Mouse (Mus musculus): Measurements from ENCODE around the gene Pknox2.

The Pknox2 gene

DNA sequence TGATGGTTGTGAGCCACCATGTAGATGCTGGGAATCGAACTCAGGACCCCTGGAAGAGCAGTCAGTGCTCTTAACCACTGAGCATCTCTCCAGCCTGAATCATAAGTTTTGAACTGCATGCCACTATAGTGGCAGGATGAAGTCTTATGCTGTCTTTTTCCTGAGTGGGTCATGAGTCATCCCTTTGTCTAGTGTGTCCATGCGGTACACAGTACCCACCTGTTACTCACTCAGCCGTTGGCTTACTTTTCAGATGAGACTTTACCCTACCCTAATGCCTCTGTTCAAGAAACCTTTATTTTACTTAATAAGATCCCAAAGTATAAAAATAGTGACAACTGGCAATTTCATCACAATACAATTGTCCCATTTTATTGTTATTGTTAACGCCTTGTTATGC lies 95.5 kb downstream of the Pknox2 start:
- no peak for DNase-seq (ENCODE audit: low read depth, low spot score)

DNA sequence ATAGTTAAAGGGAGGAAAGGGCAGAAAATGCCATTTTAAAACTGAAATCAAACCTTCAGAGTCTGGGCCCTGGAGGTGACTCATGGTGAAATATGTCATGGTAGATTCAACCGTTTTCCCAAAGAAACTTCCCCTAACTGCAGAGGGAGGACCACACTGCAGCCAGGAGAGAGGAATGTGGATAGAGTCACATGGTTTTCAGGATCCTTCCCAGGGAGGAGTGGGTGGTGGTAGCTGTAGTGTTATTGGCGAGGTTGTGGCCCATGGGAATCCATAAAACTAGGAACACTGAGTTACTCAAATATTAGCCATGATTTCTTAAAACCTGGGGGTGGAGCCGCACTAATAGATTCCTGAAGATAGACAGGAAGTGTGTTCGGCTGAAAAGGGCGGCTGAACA lies 99.7 kb downstream of the Pknox2 start:
- DNase-seq (ENCODE audit: low read depth, low spot score): no peak

DNA sequence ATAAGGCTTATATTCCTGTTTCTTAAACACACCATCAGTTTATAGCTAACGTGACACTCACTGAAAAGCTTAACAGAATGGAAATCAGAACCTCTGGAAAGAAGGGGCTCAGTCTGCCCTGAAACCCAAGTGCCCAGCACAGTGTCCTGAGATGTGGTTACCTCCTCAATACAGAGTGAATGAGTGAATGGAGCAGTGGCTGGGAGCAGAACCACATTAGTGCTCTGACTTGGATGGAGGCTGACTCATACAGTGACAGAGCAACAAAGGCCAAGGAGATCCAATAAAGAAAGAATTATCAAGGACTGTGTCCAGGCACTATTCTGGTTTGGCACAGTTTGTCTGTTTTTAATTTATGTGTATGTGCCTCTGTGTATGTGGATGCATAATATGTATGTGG lies 101.3 kb downstream of the Pknox2 start:
- DNase-seq (ENCODE audit: low read depth, low spot score): no peak

DNA sequence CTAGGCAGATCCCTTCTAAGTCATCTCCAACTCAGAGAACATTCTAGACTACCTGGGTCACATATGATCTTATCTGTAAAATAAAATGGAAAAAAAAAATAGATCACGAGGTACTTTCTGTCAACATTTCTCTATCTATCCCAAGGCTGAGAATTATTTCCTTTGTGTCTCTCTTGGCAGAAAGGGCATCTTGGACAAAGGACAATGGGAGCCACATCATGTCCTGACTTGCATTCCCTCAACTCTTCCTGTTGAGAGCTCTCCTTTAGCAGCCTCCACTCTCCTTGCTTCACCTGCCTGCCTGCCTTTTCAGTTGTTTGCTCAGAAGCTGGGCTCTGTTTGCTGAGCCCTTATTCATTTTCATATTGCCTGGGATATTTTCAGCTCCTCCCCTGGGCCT lies 103.0 kb downstream of the Pknox2 start:
- DNase-seq (ENCODE audit: low read depth, low spot score): no peak

DNA sequence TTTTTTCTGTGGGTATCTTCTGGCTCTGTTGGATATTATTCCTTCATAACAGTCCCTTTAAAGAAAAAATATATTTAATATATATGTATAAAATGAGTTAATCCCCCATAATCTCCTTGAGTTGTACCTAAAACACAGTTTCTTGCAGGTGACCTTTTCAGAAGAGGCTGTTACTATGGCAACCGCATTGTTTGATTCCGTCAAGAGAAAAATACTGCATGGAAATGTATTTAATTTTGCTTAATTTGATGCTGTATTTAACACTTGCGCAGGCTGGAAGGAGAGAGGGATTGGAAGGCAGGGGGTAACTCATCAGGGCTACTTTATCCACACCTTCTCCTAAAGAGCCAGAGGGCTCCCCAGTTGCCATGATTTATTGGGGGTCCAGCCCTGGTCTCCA lies 108.3 kb downstream of the Pknox2 start:
- no peak for DNase-seq (ENCODE audit: low read depth, low spot score)

DNA sequence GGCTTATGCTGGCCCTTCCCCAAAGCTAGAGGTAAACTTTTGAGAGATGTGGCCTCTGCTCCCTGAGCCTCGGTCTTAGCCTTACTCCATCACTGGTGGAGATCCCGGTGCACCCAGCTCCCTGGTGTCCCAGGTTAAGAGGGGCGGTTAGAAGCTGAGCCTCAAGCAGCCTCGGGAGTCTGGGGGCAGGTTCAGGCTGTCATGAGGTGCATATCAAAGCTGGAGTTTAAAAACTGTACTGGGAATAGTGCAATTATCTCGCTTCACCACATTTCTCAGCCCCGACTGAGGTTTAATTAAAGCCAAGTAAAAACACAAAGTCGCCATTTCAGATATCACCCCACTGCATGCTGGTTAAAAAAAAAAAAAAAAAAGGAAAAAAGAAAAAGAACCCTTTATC lies 108.8 kb downstream of the Pknox2 start:
- no peak for DNase-seq (ENCODE audit: low read depth, low spot score)

DNA sequence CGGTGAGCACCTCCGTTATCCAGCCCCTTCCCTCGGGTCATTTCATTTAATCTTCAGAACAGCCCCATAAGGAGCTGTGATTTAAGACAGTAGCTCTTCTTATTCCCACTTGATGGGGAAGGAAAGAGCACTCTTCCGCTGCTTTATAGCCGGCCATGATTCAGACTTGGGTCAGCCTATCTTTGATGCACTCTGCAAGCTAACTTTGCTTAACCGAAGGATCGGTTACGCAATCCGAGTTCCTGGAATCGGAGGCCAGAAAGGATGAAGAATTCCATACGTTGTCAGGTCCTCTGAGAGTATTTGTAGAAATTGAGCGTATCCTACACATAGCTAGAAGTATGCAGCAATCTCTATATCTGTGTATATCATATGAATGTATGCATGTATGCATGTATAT lies 109.8 kb downstream of the Pknox2 start:
- DNase-seq (ENCODE audit: low read depth, low spot score): no peak

DNA sequence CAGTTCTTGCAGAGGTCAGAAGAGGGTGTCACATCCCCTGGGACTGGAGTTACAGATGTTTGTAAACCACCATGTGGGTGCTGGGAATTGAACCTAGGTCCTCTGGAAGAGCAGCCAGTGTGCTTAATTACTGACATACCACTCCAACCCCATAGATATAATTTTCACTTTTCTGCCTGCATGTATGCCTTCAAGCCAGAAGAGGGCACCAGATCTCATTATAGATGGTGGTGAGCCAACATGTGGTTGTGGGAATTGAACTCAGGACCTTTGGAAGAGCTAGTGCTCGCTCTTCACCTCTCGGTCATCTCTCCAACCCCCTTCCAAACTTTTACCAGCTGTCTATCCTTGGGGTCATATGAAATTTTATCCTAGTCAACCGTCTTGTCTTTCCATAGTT lies 112.0 kb downstream of the Pknox2 start:
- DNase-seq (ENCODE audit: low read depth, low spot score): no peak

DNA sequence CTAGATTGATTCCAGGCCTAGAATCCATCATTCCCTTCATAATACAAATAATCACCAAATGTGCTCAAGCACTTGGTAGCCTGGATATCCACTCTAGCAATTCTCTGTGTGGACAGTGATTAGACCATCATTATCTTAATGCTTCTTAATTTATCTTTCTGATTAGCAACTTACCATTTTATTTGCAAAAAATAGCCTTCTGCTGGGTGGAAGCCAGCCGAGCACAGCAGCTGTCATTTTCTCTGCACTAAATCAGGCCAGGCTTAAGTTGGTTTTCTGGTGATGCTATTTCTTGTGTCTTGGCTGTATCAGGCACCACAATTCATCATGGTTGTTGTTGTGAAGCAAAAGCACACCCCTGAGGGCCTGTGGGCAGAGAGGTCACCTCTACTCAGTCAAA lies 112.9 kb downstream of the Pknox2 start:
- no peak for DNase-seq (ENCODE audit: low read depth, low spot score)

DNA sequence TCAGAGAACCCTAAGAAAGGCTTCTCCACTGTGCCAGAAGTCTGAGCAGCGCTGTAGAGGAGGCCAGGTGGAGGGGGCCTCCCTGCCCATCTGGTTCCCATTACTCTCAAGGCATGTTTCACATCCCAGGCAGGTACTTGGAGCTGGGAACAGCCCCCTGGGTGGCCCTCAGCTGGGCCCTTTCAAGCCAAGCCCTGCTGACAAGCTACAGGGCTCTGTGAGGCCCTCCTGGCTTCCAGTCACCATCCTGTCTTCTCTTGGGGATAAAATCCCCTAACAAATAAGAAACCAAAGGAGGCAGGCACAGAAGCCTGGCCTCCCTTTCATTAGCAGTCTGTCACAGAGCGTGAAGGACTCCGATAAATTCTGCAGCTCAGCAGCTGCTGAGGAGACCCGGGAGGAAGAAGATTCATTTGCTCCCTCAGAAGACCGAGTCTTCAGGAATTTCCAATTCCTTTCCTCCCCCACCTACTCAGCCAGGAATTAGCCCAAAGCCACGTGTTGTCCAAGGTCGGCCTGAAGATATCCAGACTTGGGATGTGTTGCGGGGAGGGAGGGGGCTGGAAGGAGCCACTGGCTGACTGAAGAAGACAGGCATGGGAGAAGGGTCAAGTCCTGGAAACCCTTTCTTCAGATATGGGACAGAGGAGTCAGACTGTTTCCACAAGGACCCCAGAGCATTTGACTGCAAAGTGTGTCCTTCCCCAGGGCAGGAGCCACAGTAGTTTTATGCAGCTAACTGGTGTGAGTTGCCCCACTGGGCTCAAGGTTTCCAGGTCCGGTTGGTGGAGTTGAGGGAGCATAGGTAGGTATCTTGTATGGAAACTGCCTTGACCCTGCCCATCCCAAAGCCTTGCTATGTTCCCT lies 116.6 kb downstream of the Pknox2 start:
- DNase-seq (ENCODE audit: low read depth, low spot score): peak; percentile 73

DNA sequence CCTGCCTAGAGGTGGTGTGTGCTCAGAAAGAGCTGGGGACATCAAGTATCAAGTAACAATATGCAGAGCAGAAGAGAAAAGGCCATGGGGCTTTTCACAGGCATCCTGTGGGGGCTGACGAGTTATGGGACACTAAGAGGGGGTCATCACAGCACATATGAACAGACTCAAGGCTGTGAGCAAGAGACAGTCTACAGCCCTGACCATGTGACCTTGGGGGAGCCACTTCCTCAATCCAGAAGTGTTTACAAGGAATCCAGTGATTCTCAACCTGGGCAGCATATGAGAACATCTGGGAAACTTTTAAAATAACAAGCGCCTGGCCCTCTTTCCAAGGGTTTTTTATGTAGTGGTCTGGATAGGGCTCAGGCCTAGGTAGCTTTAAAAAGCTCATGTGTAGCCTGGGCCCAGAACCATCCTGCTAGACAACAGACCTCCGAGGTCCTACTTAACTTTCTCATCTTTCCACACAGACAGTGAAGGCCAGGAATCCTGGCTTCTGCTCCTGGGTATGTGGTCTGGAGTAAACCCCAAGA lies 117.3 kb downstream of the Pknox2 start:
- no peak for DNase-seq (ENCODE audit: low read depth, low spot score)

DNA sequence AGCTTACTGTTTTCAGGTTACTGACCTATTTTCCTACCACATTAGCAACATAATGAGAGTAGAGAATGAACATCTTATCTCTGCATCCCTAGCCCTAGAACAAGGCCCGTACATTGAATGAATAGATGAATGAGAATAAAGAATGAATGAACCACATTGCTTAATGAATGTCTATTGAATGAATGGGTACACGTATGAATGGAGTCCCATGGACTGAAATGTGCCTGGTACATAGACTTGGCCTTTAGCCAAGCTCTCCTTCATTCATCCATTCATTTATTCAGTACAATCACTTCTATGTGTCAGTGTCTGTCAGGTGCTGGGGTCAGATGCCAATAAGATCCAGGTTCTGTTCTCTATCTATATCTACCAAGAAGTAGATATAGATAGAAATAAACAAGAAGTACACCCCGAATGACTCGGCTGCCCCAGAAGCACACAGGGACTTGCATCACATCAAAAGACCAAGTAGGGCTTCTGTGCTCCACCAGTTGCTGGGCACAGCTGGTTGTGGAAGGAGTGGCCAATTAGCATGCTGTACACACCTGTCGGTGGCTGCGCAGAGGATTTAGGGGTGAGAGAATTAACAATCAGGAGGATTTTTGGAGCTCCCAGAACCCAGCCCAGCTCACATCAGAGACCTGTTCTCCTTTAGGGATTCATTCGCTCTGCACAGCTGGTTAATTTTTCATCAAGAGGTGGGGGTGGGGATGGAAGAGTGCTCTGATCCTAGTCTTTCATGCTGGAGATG lies 119.2 kb downstream of the Pknox2 start:
- DNase-seq (ENCODE audit: low read depth, low spot score): no peak

DNA sequence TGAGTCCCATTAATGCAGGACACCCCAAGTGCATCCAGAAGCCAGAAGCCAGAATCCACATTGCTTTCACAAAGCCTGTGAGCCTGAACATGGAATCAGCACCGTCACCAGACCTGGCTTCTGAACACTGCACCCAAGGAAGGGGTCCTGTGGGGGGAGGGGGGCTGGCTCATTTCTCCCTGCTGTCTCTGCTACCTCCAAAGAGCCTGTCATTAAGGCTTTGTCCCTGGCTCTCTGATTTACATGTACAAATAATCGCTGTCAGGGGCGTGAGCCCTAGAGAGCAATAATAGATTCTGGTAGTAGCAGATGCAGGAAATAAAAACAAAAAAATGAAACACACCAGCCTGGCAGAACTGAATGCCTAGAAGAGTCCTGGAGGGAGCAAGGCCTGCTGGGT lies 121.3 kb downstream of the Pknox2 start:
- no peak for DNase-seq (ENCODE audit: low read depth, low spot score)

DNA sequence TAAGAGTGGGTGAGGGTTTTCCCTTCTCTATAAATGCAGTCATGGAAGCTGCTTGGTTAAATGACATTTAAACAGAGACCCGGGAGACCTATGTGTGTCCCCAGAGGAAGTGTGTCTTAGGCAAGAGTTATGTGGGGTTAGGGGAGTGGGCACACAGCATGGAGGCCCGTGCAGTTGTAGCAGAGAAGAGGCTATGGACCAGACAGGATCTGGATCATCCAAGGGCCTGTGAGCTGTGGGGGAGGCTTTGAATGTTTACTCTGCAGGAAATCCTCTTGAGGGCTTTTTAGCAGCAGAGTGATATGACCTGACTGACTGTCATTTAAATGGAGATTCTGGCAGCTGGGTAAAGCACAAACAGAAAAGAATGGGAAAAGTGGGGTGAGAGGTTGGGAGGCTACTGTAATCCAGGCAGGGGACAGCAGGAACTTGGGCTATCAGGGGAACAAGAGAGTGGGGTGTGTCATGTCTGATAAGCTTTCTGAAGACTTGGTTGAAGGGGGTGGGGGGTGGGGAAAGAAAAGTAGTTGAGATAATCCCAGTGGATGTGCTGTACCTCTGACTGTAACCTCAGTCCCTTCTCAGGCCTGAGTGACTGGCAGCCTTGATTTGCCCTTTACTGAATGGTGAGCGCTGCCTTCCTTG lies 125.5 kb downstream of the Pknox2 start:
- DNase-seq (ENCODE audit: low read depth, low spot score): no peak

DNA sequence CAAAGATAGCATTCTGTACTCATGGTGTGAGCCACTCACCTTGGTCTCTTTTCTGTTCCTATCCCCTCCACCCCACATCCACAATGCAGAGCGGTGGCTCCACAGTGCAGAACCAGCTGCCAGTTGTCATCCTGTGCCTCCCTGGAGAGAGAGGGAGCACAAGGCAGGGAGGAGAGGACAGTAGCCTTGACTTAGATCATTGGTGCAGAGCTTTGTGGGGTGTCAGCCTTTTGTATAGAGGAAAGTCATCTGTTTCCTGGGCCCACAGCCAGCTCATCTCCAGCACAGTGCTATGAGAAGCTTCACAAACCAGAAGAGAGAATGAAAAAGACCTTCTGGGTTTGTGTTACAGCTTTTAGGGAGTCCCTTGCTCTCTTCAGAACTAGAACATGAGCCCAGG lies 129.1 kb downstream of the Pknox2 start:
- no peak for DNase-seq (ENCODE audit: low read depth, low spot score)

DNA sequence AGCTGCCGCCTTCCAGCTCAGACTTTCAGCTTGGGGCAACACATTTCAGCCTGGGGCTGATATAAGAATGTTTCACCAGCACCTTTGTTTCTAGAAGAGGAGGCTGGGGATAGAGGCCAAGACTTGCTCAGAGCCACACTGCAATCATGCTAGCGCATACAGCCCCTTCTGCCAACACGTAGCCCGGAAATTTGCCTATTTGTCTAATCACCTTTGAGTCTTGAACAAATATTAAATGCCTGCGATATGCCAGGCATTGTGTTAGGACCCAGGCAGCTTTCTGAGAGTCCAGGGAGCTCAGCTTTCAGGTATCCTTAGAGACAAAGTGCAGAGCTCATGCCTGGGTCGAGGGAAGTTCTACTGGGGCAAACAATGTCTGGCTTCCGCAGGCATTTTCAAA lies 130.0 kb downstream of the Pknox2 start:
- no peak for DNase-seq (ENCODE audit: low read depth, low spot score)

DNA sequence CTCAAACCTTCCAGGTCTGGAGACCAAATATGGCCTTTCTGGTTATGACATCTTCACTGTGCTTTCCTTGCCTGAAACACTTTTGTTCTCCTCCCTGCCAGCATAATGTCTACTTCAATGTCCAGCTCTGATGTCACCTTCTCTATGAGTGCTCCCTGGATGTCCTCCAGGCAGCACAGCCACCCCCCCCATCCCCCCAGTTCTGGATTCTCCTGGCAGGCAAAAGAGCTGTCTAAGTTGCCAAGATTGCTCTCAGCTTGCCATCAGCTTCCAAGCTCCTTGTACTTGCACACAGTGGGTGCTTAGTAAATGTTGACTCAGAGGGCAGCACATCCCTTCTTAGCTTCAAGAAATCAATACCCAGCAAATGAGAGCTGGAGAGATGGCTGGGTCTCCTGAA lies 131.0 kb downstream of the Pknox2 start:
- no peak for DNase-seq (ENCODE audit: low read depth, low spot score)

DNA sequence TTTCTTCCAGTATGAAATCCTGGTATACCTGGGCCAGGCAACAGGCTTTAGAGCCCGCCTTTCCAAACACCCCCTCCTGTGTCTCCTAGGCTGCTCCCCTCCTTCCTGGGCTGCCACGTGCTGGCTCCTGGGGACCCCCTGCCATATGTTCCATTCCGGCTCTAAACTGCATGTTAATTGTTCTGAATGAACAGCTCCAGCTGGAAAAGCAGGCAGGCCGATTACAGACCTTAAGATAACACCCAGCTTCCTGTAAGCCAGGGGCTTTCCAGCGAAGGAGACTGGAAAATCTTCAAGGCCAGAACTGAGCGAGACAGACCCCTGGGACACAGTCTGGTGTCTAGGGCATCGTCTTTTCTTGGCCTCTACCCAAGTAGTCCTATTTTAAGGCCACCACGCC lies 133.6 kb downstream of the Pknox2 start:
- no peak for DNase-seq (ENCODE audit: low read depth, low spot score)

DNA sequence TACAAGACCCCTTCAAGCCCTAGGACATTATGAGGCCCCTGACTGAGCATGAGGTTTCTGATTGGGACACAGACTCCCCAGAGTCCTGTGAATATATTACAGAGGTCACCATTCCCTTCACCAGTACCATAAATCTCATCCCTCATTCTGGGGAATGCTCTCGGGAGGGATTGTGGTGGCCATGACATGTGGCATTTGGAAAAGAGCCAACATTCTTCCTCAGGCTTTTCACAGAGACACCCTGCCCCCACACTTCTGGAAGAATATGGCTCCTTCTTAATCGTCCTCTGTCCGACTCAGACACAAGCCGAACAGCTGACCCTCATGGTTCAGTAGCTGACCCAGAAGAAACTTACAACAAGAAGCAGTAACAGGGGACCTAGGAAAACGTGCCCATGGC lies 139.1 kb downstream of the Pknox2 start:
- DNase-seq (ENCODE audit: low read depth, low spot score): peak; percentile 63

DNA sequence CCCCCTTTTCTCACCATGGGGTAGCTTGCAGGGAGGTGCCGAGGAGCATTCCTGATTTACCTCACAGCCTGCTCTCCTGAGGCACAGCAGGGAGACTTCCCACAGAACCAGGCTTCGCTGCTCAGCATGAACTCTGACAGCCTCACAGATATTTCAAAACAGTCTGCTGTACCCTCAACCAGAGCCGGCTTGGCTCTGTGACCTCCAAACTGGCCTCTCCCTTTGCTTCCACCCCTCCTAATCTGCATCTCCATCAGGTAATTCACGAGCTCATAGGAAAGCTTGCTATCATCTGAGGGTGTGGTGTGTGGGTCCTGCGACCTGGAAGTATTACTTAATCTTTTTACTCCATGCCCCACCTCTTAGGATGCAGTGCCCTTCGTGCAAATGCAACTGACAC lies 142.5 kb downstream of the Pknox2 start:
- no peak for DNase-seq (ENCODE audit: low read depth, low spot score)

DNA sequence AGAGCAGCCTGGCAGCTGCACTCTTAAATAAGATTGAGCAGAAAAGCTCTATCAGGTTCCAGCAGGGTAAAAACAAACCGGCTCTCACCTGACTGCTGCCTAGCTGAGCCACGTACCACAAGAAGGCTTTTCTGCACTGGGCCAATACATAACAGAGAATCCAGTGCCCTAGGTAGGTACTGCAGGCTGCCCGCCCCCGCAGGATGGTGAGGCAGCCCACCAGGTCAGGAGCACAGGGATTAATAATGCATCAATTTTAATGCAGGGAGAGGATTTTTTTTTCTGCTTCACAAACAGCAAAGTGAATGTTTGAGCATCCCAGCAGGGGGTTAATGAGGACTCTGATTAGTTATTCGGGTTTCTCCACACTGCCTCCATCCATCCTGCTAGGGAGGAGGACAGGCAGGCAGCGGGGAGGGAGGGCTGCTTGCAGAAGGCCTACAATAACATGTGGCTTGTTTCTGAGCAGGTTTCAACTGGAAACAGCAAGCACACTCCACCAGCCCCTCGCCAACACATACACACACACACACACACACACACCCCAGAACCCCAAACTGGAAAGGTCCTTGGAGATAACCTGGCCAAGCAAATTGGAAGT lies 145.2 kb downstream of the Pknox2 start:
- DNase-seq (ENCODE audit: low read depth, low spot score): no peak

DNA sequence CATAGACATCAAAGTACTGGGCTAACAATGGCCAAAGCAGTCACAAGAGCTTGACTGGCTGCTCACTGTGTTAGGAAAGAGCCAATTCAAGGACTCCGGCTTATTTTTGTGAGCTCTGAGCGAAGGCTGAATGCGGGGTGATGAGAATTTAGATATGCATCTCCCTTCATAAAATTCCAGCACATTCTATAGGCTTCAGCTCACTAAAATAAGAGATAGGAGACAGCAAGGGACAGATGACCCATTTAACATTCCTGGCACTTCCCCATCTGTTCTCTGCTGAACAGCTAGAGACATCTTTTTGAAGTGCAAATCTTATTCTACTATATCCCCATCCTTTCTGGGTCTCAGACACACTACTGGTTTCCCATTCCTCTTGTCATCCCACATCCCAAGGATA lies 147.8 kb downstream of the Pknox2 start:
- no peak for DNase-seq (ENCODE audit: low read depth, low spot score)
